Mouse (Mus musculus) brain, embryonic 14.5 days (tissue): Measurements from ENCODE around the gene Zap70.

ENCODE experiments used
- CTCF ChIP-seq: fragments of 200-500 bp; IDR thresholded peaks from 2 replicates; pipeline ENCODE4 v1.5.1; 2012; ENCODE audit warnings: inconsistent platforms, mild to moderate bottlenecking, moderate library complexity, borderline replicate concordance; ENCODE audit not compliant: insufficient read depth, insufficient read length; ENCODE audit errors: extremely low read depth
- POLR2A ChIP-seq: fragments of 200-500 bp; IDR thresholded peaks from 2 replicates; pipeline ENCODE4 v1.6.1; 2012; ENCODE audit warnings: mild to moderate bottlenecking, inconsistent platforms, borderline replicate concordance; ENCODE audit not compliant: poor library complexity, insufficient read depth, insufficient read length, severe bottlenecking; ENCODE audit errors: extremely low read depth

DNA sequence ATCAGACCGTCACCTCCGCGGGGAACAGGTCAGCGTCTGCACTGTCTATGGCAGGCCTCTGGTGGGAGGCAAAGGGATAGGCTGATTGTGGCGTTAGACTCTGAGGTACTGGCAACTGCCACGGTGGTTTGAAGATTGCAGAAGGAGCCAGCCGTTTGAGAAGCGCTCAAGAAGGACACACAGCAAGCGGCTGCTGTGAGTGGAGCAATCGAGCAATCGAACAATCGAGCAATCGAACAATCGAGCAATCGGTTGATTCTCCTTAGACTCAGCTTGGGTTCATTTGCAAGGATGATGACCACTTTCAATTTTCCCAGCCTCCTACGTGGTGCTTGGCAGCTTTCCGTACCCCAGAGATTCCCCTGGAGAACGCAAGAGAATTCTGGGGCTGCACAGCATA lies 2.5 kb upstream of the Zap70 start:
- TF ChIP-seq CTCF: no peak
- TF ChIP-seq POLR2A: no peak
